Mouse (Mus musculus): ENCODE measurements around the gene Bhlha15.

Bhlha15 gene

GRCm38 (mm10) chr5:144189327-144189726 lies 759 bp upstream of the Bhlha15 start:
- DNase-seq (ENCODE audit: extremely low read depth, low read depth, low spot score) = no peak

- DNase-seq (ENCODE audit: extremely low read depth, low read depth, low spot score) = no peak
These were observed 940 bp downstream of the Bhlha15 start for GRCm38 (mm10) chr5:144191026-144191425.

DNA sequence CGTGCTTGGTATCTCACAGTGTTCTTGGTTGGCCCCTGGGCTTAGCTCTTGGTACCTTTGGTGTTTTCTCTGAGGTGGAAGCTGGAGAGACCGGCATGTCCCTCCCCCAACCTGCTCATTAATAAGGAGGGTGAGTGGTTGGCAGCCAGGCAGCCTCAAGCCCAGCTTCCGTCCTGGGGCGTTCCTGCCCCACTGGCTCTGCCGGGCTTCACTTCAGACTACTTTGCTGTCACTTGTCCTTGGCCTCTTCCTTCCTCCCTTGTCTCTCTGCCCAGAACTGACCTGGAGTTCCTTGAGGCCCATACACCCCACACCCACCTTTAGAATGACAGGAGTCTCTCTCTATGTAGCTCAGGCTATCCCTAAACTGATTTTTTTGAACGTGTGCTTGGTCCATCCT lies 2.6 kb downstream of the Bhlha15 start:
- DNase-seq (ENCODE audit: extremely low read depth, low read depth, low spot score) = no peak

DNA sequence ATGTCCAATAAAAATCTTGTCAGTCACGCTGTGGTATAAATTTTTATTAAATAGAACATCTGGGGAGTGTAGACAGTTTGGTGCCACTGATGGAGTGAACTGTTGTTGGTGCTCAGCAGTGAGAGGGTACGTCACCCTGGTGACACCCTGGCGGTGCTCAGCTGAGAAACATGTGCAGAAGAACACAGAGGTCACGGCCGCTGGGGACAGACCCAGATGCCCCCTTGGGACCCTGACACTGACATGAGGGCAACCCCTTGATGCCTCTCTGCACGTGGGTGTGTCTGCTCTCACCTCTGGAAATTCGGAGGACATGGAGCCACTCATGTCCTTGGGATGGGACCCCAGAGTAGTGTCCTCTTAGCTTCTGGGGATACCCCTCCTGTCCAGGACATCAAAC lies 4.3 kb downstream of the Bhlha15 start:
- no peak for DNase-seq (ENCODE audit: extremely low read depth, low read depth, low spot score)

GRCm38 (mm10) chr5:144195567-144195966 lies 5.5 kb downstream of the Bhlha15 start:
- DNase-seq (ENCODE audit: extremely low read depth, low read depth, low spot score) = no peak

DNA sequence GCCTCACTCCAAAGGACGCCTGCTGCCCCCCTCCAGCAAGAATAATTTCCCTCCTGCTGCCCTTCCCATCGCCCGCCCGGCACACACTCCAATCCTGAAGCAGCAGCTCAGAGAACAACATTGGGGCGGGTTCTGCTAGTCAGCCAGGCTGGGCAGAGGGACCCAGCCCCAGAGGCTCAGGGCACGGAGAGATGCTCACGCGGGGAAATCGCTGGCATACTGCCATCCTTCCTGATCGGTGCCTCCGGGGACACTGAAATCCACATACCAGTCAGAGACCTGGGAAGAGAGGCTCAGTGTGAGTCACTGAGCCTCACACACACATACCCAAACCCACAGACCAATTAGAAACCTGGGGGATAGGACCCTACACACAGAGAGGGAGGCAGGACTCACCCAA lies 10.5 kb downstream of the Bhlha15 start:
- DNase-seq (ENCODE audit: extremely low read depth, low read depth, low spot score) = no peak

DNA sequence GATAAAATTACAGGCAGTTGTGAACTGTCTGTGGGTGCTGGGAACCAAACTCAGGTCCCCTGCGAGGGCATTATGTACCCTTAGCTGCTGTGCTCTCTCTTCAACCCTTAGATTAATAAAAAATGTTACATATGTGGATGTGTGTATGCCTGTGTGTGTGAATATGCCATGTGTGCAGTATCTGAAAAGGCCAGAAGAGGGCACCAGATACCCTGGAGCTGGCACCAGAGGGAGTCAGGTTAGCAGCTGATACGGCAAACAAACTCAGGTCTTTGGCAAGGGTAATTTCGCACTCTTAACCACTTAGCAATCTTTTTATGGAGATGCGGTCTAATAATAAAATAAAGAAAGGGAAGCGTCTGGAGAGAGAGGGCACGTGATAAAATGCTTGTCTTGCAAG lies 12.3 kb downstream of the Bhlha15 start:
- DNase-seq (ENCODE audit: extremely low read depth, low read depth, low spot score) = no peak

DNA sequence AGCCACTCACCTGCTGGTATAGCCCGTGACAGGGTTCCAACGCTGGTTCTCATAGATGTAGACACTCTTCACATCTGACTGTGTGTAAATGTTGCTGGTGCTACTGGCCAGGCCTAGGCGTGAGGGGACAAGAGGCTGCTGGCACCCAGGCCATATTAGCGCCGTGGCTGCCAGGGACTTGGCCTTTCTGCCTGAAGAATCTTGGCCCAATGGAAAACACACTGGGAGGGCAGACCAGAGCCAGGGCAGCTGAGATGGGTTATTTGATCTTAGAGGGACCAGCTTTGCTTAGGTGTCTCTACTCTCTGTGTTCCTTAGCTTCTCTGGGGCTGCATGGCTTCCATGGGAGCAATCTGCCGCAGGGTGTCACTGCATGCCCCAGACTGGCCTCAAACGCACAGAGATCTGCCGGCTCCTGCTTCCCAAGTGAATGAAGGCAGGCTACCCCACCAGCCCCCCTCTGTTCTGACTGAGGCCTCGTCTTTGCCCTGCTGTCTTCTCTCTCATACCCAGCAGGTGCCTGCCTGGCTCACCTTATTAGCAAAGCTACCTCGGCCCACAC lies 13.4 kb downstream of the Bhlha15 start:
- no peak for DNase-seq (ENCODE audit: extremely low read depth, low read depth, low spot score)

- no peak for DNase-seq (ENCODE audit: extremely low read depth, low read depth, low spot score)
These were observed 14.2 kb downstream of the Bhlha15 start for GRCm38 (mm10) chr5:144204303-144204702.

GRCm38 (mm10) chr5:144204911-144205310 lies 14.8 kb downstream of the Bhlha15 start:
- no peak for DNase-seq (ENCODE audit: extremely low read depth, low read depth, low spot score)

GRCm38 (mm10) chr5:144206069-144206468 lies 16.0 kb downstream of the Bhlha15 start:
- DNase-seq (ENCODE audit: extremely low read depth, low read depth, low spot score) = no peak

- DNase-seq (ENCODE audit: extremely low read depth, low read depth, low spot score) = no peak
These were observed 17.4 kb downstream of the Bhlha15 start for GRCm38 (mm10) chr5:144207478-144207877.

- no peak for DNase-seq (ENCODE audit: extremely low read depth, low read depth, low spot score)
These were observed 24.4 kb downstream of the Bhlha15 start for GRCm38 (mm10) chr5:144214453-144214852.

GRCm38 (mm10) chr5:144215992-144216391 lies 25.9 kb downstream of the Bhlha15 start:
- DNase-seq (ENCODE audit: extremely low read depth, low read depth, low spot score) = no peak

- no peak for DNase-seq (ENCODE audit: extremely low read depth, low read depth, low spot score)
These were observed 28.0 kb downstream of the Bhlha15 start for GRCm38 (mm10) chr5:144218061-144218460.

DNA sequence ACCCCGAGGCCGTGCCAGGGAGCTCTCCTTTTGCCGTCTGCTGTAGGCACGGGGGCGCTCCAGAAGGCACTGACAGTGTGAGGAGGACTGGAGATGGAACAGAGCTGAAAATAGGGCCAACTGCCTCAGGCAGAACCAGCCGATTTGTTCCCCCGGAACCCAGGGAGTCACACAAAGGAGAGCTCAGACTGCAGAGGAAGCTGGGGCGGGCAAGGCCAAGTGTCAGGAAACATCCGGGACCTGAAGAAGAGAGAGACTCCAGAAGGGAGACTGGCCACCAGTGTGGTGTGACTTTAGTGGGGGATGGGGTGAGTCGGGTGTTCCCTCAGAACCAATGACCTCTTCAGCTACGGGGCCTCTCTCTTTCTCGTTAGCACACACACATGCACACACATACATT lies 29.2 kb downstream of the Bhlha15 start:
- no peak for DNase-seq (ENCODE audit: extremely low read depth, low read depth, low spot score)

DNA sequence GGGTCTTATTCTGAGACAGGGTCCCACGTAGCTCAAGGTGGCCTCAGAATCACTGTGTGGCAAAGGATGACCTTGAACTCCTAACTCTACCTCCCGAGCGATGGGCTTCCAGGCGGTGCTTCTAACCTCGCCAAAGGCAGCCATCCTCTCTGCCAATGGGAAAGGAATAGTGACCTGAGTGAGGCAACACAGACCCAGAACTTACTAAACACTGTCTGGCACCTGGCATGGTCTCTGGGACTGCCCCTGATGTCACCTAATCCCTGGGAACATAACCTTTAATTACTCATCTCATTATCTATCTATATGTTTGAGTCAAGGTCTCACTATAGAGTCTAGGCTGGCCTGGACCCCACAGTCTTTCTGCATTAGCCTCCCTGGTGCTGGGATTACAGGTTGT lies 29.9 kb downstream of the Bhlha15 start:
- DNase-seq (ENCODE audit: extremely low read depth, low read depth, low spot score) = no peak

DNA sequence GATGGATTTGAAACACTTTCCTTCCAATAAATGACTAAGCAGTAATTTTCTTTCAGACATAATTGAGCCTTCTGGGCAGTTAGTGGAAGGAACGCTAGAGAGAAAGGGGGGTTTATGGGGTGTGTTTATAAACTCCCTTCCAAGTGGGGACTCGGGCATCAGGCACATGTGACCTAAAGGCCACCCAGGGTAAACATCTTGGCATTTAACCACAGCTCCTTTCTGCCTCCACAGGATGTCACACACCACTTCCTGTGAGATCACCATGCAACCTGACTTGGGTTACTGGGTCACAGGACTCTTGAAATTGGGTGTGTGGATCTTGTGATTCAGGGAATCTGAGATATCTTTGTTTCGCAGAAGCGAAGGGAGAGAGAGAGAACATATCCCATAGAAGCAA lies 31.2 kb downstream of the Bhlha15 start:
- DNase-seq (ENCODE audit: extremely low read depth, low read depth, low spot score) = no peak

- no peak for DNase-seq (ENCODE audit: extremely low read depth, low read depth, low spot score)
These were observed 32.9 kb downstream of the Bhlha15 start for GRCm38 (mm10) chr5:144222811-144223502.

GRCm38 (mm10) chr5:144223503-144223862 lies 33.4 kb downstream of the Bhlha15 start, which contains the start of gene Tecpr1:
Gene Tecpr1, minus strand, starts transcription at chr5:144223615.
- DNase-seq (ENCODE audit: extremely low read depth, low read depth, low spot score) = peak; percentile 76

DNA sequence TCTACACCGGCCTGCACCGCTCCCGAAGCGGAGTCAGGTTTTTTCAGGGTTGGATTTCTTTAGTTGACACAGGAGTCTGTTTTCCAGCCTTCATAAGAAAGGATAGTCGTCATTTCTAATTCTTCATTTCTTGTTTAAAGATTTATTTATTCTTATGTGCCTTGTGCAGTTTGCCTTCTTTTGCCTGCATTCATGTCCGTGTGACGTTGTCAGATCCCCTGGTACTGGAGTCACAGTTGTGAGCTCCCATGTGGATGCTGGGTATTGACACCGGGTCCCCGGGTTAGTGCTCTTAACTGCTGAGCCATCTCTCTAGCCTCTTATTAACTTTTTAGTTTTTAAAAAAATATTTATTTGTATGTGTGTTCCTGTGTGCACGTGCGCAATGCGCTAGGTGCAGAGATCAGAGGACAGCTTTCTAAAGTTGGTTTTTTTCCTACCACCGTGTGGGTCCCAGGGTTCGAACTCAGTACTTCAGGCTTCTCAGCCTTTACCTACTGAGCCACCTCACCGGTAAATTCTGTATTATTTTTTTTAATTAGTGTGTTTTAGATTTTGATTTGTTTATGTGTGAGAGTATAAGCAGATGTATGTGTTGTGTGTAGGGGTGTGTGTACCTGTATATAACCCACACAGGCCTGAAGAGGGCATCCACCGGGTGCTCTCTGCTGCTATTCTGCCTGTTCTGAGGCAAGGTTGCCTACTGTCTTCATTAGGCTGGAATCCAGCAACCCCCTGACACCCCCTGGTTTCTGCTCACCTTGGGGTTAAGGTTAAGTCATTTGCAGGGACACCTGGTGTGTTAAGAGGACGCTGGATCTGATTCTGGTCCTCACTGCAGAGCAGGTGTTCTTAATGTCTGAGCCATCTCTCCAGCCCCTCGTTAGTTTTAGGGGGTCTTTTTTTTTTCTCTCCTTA lies 34.1 kb downstream of the Bhlha15 start:
- no peak for DNase-seq (ENCODE audit: extremely low read depth, low read depth, low spot score)

DNA sequence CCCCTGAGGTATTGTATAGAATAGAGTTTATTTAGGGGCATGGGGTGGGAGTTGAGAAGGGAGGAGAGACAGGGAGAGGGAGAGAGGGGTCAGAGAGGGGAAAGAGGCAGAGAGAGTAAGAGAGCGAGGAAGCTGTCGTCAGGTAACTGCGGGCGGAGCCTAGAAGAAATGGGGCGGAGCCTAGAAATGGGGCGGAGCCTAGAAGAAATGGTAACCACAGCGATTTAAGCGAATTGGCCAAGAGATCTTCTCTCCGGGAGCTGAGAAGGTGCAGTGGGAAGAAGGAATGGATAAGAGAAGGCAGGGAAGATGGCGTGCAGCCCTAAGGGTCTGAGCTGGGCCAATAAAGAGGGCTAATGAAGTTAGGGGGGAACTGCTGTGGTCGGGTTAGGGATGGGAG lies 36.1 kb downstream of the Bhlha15 start:
- DNase-seq (ENCODE audit: extremely low read depth, low read depth, low spot score) = no peak

All from fat pad, adult 2 months (tissue).